Mouse (Mus musculus): ENCODE measurements around the gene Aox4.

Aox4 gene

GRCm38 (mm10) chr1:58210203-58210602, at the start of gene Aox4:
Gene Aox4 (plus strand): TSS chr1:58210397.
- no peak for DNase-seq (ENCODE audit: extremely low spot score, low spot score)

GRCm38 (mm10) chr1:58169893-58170292, 40.3 kb upstream of the Aox4 start:
- DNase-seq (ENCODE audit: extremely low spot score, low spot score), result no peak

GRCm38 (mm10) chr1:58188514-58189175, 21.6 kb upstream of the Aox4 start:
- no peak for DNase-seq (ENCODE audit: extremely low spot score, low spot score)

GRCm38 (mm10) chr1:58194317-58194716, 15.9 kb upstream of the Aox4 start:
- no peak for DNase-seq (ENCODE audit: extremely low spot score, low spot score)

GRCm38 (mm10) chr1:58194988-58195387, 15.2 kb upstream of the Aox4 start:
- no peak for DNase-seq (ENCODE audit: extremely low spot score, low spot score)

GRCm38 (mm10) chr1:58195541-58195940, 14.7 kb upstream of the Aox4 start:
- no peak for DNase-seq (ENCODE audit: extremely low spot score, low spot score)

GRCm38 (mm10) chr1:58197023-58197422, 13.2 kb upstream of the Aox4 start:
- no peak for DNase-seq (ENCODE audit: extremely low spot score, low spot score)

GRCm38 (mm10) chr1:58198386-58198785, 11.8 kb upstream of the Aox4 start:
- DNase-seq (ENCODE audit: extremely low spot score, low spot score), result no peak

GRCm38 (mm10) chr1:58212805-58213204, 2.6 kb downstream of the Aox4 start:
- DNase-seq (ENCODE audit: extremely low spot score, low spot score), result no peak

- DNase-seq (ENCODE audit: extremely low spot score, low spot score), result no peak
These were observed 3.6 kb downstream of the Aox4 start for GRCm38 (mm10) chr1:58213838-58214237.

- no peak for DNase-seq (ENCODE audit: extremely low spot score, low spot score)
These were observed 5.2 kb downstream of the Aox4 start for GRCm38 (mm10) chr1:58215353-58215752.

- DNase-seq (ENCODE audit: extremely low spot score, low spot score), result no peak
These were observed 5.8 kb downstream of the Aox4 start for GRCm38 (mm10) chr1:58215956-58216532.

GRCm38 (mm10) chr1:58221070-58221469, 10.9 kb downstream of the Aox4 start:
- DNase-seq (ENCODE audit: extremely low spot score, low spot score), result no peak

GRCm38 (mm10) chr1:58221879-58222278, 11.7 kb downstream of the Aox4 start:
- DNase-seq (ENCODE audit: extremely low spot score, low spot score), result no peak

GRCm38 (mm10) chr1:58228086-58228485, 17.9 kb downstream of the Aox4 start:
- no peak for DNase-seq (ENCODE audit: extremely low spot score, low spot score)

- no peak for DNase-seq (ENCODE audit: extremely low spot score, low spot score)
These were observed 18.7 kb downstream of the Aox4 start for GRCm38 (mm10) chr1:58228916-58229315.

- no peak for DNase-seq (ENCODE audit: extremely low spot score, low spot score)
These were observed 19.6 kb downstream of the Aox4 start for GRCm38 (mm10) chr1:58229774-58230173.

- DNase-seq (ENCODE audit: extremely low spot score, low spot score), result no peak
These were observed 20.3 kb downstream of the Aox4 start for GRCm38 (mm10) chr1:58230542-58230941.

- no peak for DNase-seq (ENCODE audit: extremely low spot score, low spot score)
These were observed 25.2 kb downstream of the Aox4 start for GRCm38 (mm10) chr1:58235405-58235804.

- no peak for DNase-seq (ENCODE audit: extremely low spot score, low spot score)
These were observed 27.5 kb downstream of the Aox4 start for GRCm38 (mm10) chr1:58237527-58238299.

- no peak for DNase-seq (ENCODE audit: extremely low spot score, low spot score)
These were observed 28.2 kb downstream of the Aox4 start for GRCm38 (mm10) chr1:58238440-58238839.

- no peak for DNase-seq (ENCODE audit: extremely low spot score, low spot score)
These were observed 28.8 kb downstream of the Aox4 start for GRCm38 (mm10) chr1:58238961-58239360.

- no peak for DNase-seq (ENCODE audit: extremely low spot score, low spot score)
These were observed 30.1 kb downstream of the Aox4 start for GRCm38 (mm10) chr1:58240347-58240746.
